Mouse (Mus musculus): Measurements from ENCODE around the gene Fgl2. TPM values are rescaled to one million over a fixed set of nuclear protein-coding genes. Genes with fewer than 3 reads are reported as not detected.

Gene Fgl2
- total RNA-seq, 2 experiments from 2014 or later = 5.1 to 6.3 TPM

Other genes starting within 250 kb of the Fgl2 start
- gene Gsap, start 186.4 kb upstream of the Fgl2 start, total RNA-seq (2021) = 1 to 10 TPM; 6.0 to 7.1 TPM
- 1 to 10 TPM in 1 of 2 experiments, under 1 TPM in 1; 0.96 to 1.1 TPM for gene Ccdc146, start 52.0 kb downstream of the Fgl2 start, total RNA-seq (2021)
- 1 to 10 TPM; 4.1 to 4.9 TPM for gene Fam185a, start 52.3 kb downstream of the Fgl2 start, total RNA-seq (2021)
- gene Lrrc17, start 170.9 kb downstream of the Fgl2 start, total RNA-seq (2021) = 10 to 100 TPM; 59.6 to 70.9 TPM

Measured in gastrocnemius, postnatal 4 days (tissue).